8 mouse cellular contexts compared by ENCODE assay signal in genomic region chr2:119321771-119322586, GRCm38 (mm10). TPM values are rescaled to one million over a fixed set of nuclear protein-coding genes. Genes with fewer than 3 reads are reported as not detected.
DNase-seq lines count a peak whose midpoint lies in the region; ATAC-seq and TF ChIP-seq lines count a peak whose summit lies in the region.

No protein-coding gene starts in this region.

- peak overlapping the region; percentile 32 for H3K9ac ChIP-seq in lung, embryonic 15.5 days
- H3K9ac ChIP-seq in forebrain, embryonic 11.5 days (ENCODE audit: low read length), result peak overlapping the region; percentile 12; the same call in 1 of the 2 replicates
- peak overlapping the region; percentile 43 for H3K9ac ChIP-seq in limb, embryonic 14.5 days (ENCODE audit: low read depth, low read length, severe bottlenecking)

- no peak overlapping the region for H3K27ac ChIP-seq in lung, embryonic 15.5 days
- H3K27ac ChIP-seq in forebrain, embryonic 11.5 days (ENCODE audit: low read depth, low read length), result peak overlapping the region; percentile 39; the same call in 1 of the 2 replicates
- H3K27ac ChIP-seq in limb, embryonic 14.5 days (replicated peaks; ENCODE audit: low read depth, low read length), result no peak overlapping the region

- H3K27me3 ChIP-seq in lung, embryonic 15.5 days, result peaks cover 65% of the 10 kb centered on the region
- peaks cover 90% of the 10 kb centered on the region for H3K27me3 ChIP-seq in forebrain, embryonic 11.5 days (ENCODE audit: control insufficient read depth, insufficient read depth, low read length)
- H3K27me3 ChIP-seq in limb, embryonic 14.5 days (ENCODE audit: control insufficient read depth, insufficient read depth, low read length), result peaks cover 64% of the 10 kb centered on the region

- DNase-seq in lung, postnatal 36 days, result no peak
- peak; percentile 72 for DNase-seq in forebrain, embryonic 11.5 days (ENCODE audit: low spot score)
- DNase-seq in limb, embryonic 14.5 days (ENCODE audit: low spot score), result no peak
- DNase-seq in retina, postnatal 1 day, result peak; percentile 74
- DNase-seq in layer of hippocampus, postnatal 36 days, result no peak
- no peak for DNase-seq in thymus, postnatal 25 days

- TF ChIP-seq POLR2A in limb, embryonic 14.5 days (IDR thresholded peaks at IDR 0.05; ENCODE audit: borderline replicate concordance, extremely low read depth, insufficient read depth, insufficient read length), result no peak

- WGBS in lung, embryonic 15.5 days, result 6% methylated on average over 48 of the region's 48 CpGs
- WGBS in forebrain, embryonic 11.5 days, result under 1% methylated on average over 48 of the region's 48 CpGs
- WGBS in limb, embryonic 14.5 days, result 3% methylated on average over 46 of the region's 48 CpGs

- H3K36me3 ChIP-seq in lung, embryonic 15.5 days, result no peaks in the 10 kb centered on the region
- H3K36me3 ChIP-seq in forebrain, embryonic 11.5 days (ENCODE audit: control insufficient read depth, insufficient read depth, low read length), result no peaks in the 10 kb centered on the region
- H3K36me3 ChIP-seq in limb, embryonic 14.5 days (ENCODE audit: control insufficient read depth, insufficient read depth, low read length), result no peaks in the 10 kb centered on the region

- H3K4me2 ChIP-seq in lung, embryonic 15.5 days, result peak overlapping the region; percentile 74
- H3K4me2 ChIP-seq in forebrain, embryonic 11.5 days (ENCODE audit: low read depth, low read length, severe bottlenecking), result peak overlapping the region; percentile 49
- H3K4me2 ChIP-seq in limb, embryonic 14.5 days (replicated peaks; ENCODE audit: low read depth, low read length, severe bottlenecking), result peak overlapping the region; percentile 72

- H3K4me3 ChIP-seq in lung, embryonic 15.5 days, result peak overlapping the region; percentile 28
- peak overlapping the region; percentile 27 for H3K4me3 ChIP-seq in forebrain, embryonic 11.5 days (ENCODE audit: low read depth, low read length)
- peak overlapping the region; percentile 40 for H3K4me3 ChIP-seq in limb, embryonic 14.5 days (replicated peaks; ENCODE audit: low read length)

- H3K4me1 ChIP-seq in lung, embryonic 15.5 days, result peaks cover 61% of the 10 kb centered on the region
- peaks cover 36% of the 10 kb centered on the region for H3K4me1 ChIP-seq in forebrain, embryonic 11.5 days (replicated peaks; ENCODE audit: control insufficient read depth, insufficient read depth, low read length)
- peaks cover 32% of the 10 kb centered on the region for H3K4me1 ChIP-seq in limb, embryonic 14.5 days (ENCODE audit: control insufficient read depth, insufficient read depth, low read length)

- no peaks in the 10 kb centered on the region for H3K9me3 ChIP-seq in lung, embryonic 15.5 days
- no peaks in the 10 kb centered on the region for H3K9me3 ChIP-seq in forebrain, embryonic 11.5 days (ENCODE audit: control insufficient read depth, low read length)
- H3K9me3 ChIP-seq in limb, embryonic 14.5 days (ENCODE audit: control insufficient read depth, low read length), result no peaks in the 10 kb centered on the region

- no peak for ATAC-seq in lung, embryonic 15.5 days (ENCODE audit: borderline replicate concordance, extremely low read depth, low FRiP score, low TSS enrichment)
- no peak; the same call in 1 of the 2 replicates for ATAC-seq in forebrain, embryonic 11.5 days (replicated peaks; ENCODE audit: low FRiP score)
- no peak for ATAC-seq in limb, embryonic 14.5 days (ENCODE audit: low FRiP score, low read depth)
- no peak for ATAC-seq in megakaryocyte progenitor cell, adult 5-6 weeks (replicated peaks; ENCODE audit: poor library complexity)

RNA-seq across cellular contexts. Expression of gene Dll4, which starts 3.6 kb away (rescaled TPM):
- polyA plus RNA-seq in lung, embryonic 15.5 days (2015; fragmentation: Nextera tagmentation; extraction: Ambion mirVana), result 13.6 and 14.7 TPM in 2 replicates
- polyA plus RNA-seq in forebrain, embryonic 11.5 days (2014; fragmentation: Nextera tagmentation; extraction: Ambion mirVana), result 2.8 and 3.7 TPM in 2 replicates
- 8.7 and 9.0 TPM in 2 replicates for polyA plus RNA-seq in limb, embryonic 14.5 days (2012; rRNA removed)
- 5.1 and 6.2 TPM in 2 replicates for polyA plus RNA-seq in limb, embryonic 14.5 days (2014; fragmentation: Nextera tagmentation; extraction: Ambion mirVana)
- total RNA-seq in megakaryocyte progenitor cell, adult 5-6 weeks (2015), result 0.05 TPM in 1 of 2 replicates, not detected in the other
- total RNA-seq in megakaryocyte progenitor cell, adult 5-6 weeks (2017), result not detected in 2 replicates
- 1 to 10 TPM; 2.7 TPM for total RNA-seq in layer of hippocampus, postnatal 36 days (2021)

RNA-seq across cellular contexts. Expression of gene Chac1, which starts 29.1 kb away (rescaled TPM):
- 0.59 and 1.1 TPM in 2 replicates for polyA plus RNA-seq in lung, embryonic 15.5 days (2015; fragmentation: Nextera tagmentation; extraction: Ambion mirVana)
- polyA plus RNA-seq in forebrain, embryonic 11.5 days (2014; fragmentation: Nextera tagmentation; extraction: Ambion mirVana), result 0.90 and 2.0 TPM in 2 replicates
- polyA plus RNA-seq in limb, embryonic 14.5 days (2012; rRNA removed), result 0.79 and 0.94 TPM in 2 replicates
- 0.48 and 0.68 TPM in 2 replicates for polyA plus RNA-seq in limb, embryonic 14.5 days (2014; fragmentation: Nextera tagmentation; extraction: Ambion mirVana)
- 0.34 and 0.57 TPM in 2 replicates for total RNA-seq in megakaryocyte progenitor cell, adult 5-6 weeks (2015)
- total RNA-seq in megakaryocyte progenitor cell, adult 5-6 weeks (2017), result 0.71 and 1.3 TPM in 2 replicates
- total RNA-seq in layer of hippocampus, postnatal 36 days (2021), result 1 to 10 TPM; 5.2 to 5.8 TPM

RNA-seq across cellular contexts. Expression of gene Vps18, which starts 33.4 kb away (rescaled TPM):
- polyA plus RNA-seq in lung, embryonic 15.5 days (2015; fragmentation: Nextera tagmentation; extraction: Ambion mirVana), result 18.3 and 19.1 TPM in 2 replicates
- polyA plus RNA-seq in forebrain, embryonic 11.5 days (2014; fragmentation: Nextera tagmentation; extraction: Ambion mirVana), result 18.5 and 20.5 TPM in 2 replicates
- polyA plus RNA-seq in limb, embryonic 14.5 days (2012; rRNA removed), result 17.0 and 19.2 TPM in 2 replicates
- polyA plus RNA-seq in limb, embryonic 14.5 days (2014; fragmentation: Nextera tagmentation; extraction: Ambion mirVana), result 14.8 and 16.6 TPM in 2 replicates
- total RNA-seq in megakaryocyte progenitor cell, adult 5-6 weeks (2015), result 7.2 and 7.6 TPM in 2 replicates
- total RNA-seq in megakaryocyte progenitor cell, adult 5-6 weeks (2017), result 18.8 and 20.0 TPM in 2 replicates
- total RNA-seq in layer of hippocampus, postnatal 36 days (2021), result 10 to 100 TPM; 40.6 to 41.5 TPM

RNA-seq across cellular contexts. Expression of gene Rhov, which starts 50.9 kb away (rescaled TPM):
- 1.3 and 1.6 TPM in 2 replicates for polyA plus RNA-seq in lung, embryonic 15.5 days (2015; fragmentation: Nextera tagmentation; extraction: Ambion mirVana)
- 0.83 and 0.90 TPM in 2 replicates for polyA plus RNA-seq in forebrain, embryonic 11.5 days (2014; fragmentation: Nextera tagmentation; extraction: Ambion mirVana)
- 4.5 and 6.8 TPM in 2 replicates for polyA plus RNA-seq in limb, embryonic 14.5 days (2012; rRNA removed)
- 14.7 and 15.1 TPM in 2 replicates for polyA plus RNA-seq in limb, embryonic 14.5 days (2014; fragmentation: Nextera tagmentation; extraction: Ambion mirVana)
- total RNA-seq in megakaryocyte progenitor cell, adult 5-6 weeks (2015), result not detected in 2 replicates
- total RNA-seq in megakaryocyte progenitor cell, adult 5-6 weeks (2017), result not detected in 2 replicates
- total RNA-seq in layer of hippocampus, postnatal 36 days (2021), result 1 to 10 TPM; 6.4 to 6.9 TPM

Comparison
In these comparisons a context has a peak if more than half of its experiments do, and no peak if none do; other contexts are left out.
1. DNase-seq: peak in forebrain, embryonic 11.5 days (single experiment) and retina, postnatal 1 day (single experiment); none in lung, postnatal 36 days (single experiment), limb, embryonic 14.5 days (single experiment), layer of hippocampus, postnatal 36 days (0 of 2) and thymus, postnatal 25 days (single experiment).
2. Peak in every context shown above with its lines, with median percentiles within 50 percentile points of each other: H3K4me2 ChIP-seq, H3K4me3 ChIP-seq and H3K9ac ChIP-seq.